Mouse (Mus musculus) kidney, postnatal 14 days (tissue): ENCODE results near the gene Tbc1d2b.
A peak's percentile ranks its signal among the peaks of the same experiment; 100 is the strongest.

Experiments
- DNase-seq: peaks from one replicate; pipeline ENCODE4 v3.0.0; 2022; ENCODE audit warnings: mixed read lengths

Gene Tbc1d2b

GRCm38 (mm10) chr9:90263340-90263679 lies 7.3 kb downstream of the Tbc1d2b start:
- no peak for DNase-seq

GRCm38 (mm10) chr9:90262591-90263339 lies 7.8 kb downstream of the Tbc1d2b start:
- no peak for DNase-seq

- DNase-seq, result no peak
These were observed 8.5 kb downstream of the Tbc1d2b start for GRCm38 (mm10) chr9:90262063-90262462.

GRCm38 (mm10) chr9:90260600-90261375 lies 9.8 kb downstream of the Tbc1d2b start:
- peak; percentile 71 for DNase-seq

DNA sequence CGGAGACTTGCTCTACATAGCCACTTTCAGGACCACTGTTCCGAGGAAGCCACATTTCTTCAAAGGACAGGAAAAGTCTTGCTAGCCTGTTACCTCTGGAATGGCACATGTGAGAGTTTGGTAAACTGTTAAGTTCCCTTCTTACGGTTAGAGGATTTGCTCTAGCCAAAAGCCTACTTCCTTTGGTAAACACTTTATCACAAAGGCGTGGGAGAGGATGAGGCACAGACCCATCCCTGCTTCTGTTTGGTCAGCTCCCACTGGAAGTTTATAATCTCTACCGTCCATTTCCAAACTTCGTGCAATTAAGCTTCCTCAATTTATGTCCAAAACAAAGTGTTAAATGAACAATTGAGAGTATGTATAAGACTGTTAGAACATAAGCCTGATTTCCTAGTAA lies 10.5 kb downstream of the Tbc1d2b start:
- DNase-seq, result no peak

- no peak for DNase-seq
These were observed 11.1 kb downstream of the Tbc1d2b start for GRCm38 (mm10) chr9:90259400-90259950.

DNA sequence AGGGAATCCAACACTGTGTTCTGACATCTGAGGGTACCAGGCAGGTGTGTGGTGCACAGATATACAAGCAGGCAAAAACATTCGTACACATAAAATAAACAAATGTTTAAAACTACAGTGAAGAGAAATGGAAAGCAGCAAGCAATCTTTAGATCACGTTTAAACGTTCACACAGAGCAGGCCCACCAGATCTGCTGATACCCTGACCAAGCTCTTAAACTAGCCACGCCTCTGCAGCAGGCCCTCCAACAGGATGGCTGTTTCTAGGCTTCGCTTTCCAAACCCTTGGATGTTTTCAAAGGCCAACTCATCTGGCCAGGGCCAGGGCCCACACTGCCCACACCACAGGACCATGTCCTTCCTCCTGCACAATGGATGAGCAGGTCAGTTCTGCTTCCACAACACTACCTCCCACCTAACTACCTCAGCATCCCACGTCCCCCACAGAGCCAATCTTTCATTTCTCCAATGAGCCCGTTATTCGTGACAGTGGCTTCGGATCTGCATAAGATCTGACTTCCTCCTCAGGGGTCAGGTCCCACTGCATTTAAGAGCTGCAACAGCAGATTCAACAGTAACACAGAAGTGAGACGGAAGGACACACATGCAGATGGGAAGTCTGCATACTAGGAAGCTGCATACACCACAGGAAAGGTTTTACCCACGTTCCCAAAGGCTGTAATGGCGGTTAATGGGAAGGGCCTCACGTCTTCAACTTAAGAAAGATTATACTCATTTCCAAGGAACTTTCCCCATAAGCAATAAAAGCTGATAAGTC lies 12.7 kb downstream of the Tbc1d2b start:
- no peak for DNase-seq

DNA sequence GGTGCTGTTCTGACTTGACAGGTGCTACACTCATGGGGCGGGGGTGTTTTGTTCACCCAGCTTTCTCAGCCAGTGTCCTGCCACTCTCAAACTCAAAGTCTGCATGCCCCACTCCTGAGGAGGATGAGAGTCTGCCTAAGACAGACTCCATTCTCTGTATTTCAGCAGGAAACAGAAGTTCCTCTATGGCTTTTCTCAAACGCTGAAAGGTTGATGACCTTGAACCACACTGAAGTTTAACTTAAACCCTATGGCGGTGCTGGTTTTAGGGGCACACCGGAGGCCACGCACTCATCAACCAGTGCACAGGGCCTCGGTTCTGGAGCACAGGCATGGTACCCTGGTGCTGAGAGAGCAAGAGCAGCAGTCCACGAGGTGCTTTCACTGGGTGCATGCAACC lies 13.4 kb downstream of the Tbc1d2b start:
- DNase-seq, result no peak

DNA sequence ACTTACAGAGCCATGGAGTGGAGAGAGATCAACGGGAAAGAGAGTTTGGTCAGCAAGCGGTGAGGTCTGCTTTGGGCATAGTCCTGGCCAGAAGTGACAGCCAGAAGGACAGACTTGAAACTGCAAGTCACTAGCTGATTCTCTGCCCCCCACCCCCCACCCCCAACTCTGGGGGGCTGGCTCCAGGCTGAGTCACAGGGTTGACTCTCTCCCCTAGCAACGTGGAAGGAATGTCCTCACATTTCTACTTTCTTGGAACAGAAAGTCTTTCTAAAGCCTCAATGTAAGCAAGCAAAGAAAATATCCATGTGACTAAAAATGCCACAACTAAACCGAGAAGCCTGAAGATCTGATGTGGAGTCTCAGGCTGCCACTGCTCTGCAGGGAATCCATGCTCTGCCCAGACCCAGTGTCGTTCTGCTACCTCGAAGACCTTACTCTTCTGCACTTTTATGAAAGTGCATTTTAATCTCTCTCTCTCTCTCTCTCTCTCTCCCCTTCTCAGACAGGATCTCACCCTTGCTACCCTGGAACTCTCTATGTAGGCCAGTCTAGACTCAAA lies 14.7 kb downstream of the Tbc1d2b start:
- no peak for DNase-seq

DNA sequence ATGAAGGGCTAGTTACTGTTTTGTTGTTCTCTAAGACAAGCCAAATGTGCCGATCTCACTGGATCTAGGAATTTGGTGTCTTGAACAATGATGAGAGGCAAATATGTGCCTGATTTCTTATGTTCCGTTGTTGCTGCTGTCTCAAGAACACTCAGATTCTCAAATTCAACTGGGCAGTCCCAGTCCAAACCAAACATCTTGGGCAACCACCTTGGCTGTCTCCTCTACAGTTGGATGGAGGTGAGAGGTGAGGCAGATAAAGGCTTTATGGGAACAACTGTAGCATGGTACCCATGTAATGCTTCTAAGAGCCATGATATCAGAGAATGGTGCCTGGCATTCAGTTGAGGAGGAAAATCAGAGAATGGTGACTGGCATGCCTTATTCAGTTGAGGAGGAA lies 17.4 kb downstream of the Tbc1d2b start:
- DNase-seq, result no peak

GRCm38 (mm10) chr9:90250964-90251750 lies 19.4 kb downstream of the Tbc1d2b start:
- DNase-seq, result no peak

DNA sequence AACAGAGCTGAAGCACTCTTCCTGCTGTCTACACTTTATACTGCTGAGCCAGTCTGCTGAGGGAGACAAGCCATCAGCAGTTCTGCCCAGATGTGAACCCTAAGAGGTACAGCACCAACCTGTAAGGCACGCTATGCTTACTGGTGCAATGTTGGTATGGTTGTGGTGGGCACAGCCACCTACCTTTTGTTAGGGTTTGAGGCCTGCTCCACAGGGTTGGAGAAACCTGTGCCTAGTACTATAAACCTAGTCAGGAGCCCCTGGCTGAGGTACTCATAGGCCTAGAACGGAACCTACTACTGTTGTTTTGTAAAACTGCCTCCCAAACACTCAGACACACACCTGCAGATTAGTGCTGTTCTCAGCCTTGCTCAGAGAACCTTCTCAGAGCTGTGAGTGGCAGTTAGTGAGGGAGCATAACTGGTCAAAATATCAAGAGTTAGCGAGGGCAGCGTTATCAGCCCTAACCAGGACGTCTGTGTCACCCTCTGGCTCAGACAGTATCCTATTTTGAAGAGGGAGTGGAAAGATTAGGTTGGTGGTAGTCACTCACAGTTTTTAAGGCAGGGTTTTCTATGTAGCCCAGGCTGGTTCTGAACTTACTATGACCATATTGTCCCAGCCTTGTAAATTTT lies 20.3 kb downstream of the Tbc1d2b start:
- DNase-seq, result no peak

- no peak for DNase-seq
These were observed 21.6 kb downstream of the Tbc1d2b start for GRCm38 (mm10) chr9:90249036-90249435.

- DNase-seq, result no peak
These were observed 22.3 kb downstream of the Tbc1d2b start for GRCm38 (mm10) chr9:90248326-90248725.

- DNase-seq, result no peak
These were observed 23.3 kb downstream of the Tbc1d2b start for GRCm38 (mm10) chr9:90247316-90247715.

DNA sequence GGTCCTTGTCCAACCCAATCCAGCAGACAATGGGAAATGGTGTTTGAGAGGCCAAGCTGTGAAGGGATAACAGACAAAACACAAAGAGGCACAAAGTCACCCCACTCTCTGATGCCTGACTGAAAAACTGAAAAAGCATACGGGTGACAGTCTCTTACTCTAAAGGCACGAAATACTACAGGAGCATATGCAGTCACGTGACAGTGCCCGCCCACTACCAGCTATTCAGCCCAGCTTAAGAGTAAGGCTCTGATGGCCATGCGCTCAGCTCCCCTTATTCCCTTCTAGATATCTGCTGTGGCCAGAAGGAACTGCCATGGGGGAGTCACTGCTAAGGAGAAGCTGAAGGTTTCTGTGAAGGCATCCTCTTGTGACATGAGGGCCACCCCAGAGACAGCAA lies 24.8 kb downstream of the Tbc1d2b start:
- no peak for DNase-seq

GRCm38 (mm10) chr9:90245206-90245605 lies 25.4 kb downstream of the Tbc1d2b start:
- no peak for DNase-seq

- DNase-seq, result no peak
These were observed 26.1 kb downstream of the Tbc1d2b start for GRCm38 (mm10) chr9:90244301-90245151.

- DNase-seq, result no peak
These were observed 27.7 kb downstream of the Tbc1d2b start for GRCm38 (mm10) chr9:90242855-90243254.

DNA sequence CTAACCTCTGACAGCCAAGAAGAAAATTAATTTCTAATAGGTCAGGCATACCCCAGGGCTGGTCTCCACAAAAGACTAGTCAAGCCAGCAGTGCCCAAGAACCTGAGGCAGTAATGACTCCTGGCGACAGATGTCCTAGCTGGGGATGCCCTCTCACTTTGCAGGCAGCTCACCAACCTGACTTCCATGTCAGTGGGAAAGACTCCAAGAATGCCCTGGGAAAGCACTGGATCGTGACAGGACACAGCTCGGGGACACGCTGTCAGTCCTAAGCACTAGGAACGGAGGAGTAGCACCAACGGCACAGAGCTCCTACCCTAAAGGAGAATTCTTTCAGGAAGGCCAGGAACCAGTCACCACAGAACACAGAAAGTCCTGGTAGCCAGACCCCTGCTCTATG lies 28.3 kb downstream of the Tbc1d2b start:
- no peak for DNase-seq

GRCm38 (mm10) chr9:90241618-90242017 lies 29.0 kb downstream of the Tbc1d2b start:
- DNase-seq, result no peak
